Mouse (Mus musculus) cerebellum, postnatal 25 days (tissue): ENCODE measurements around the gene Gzmm.

Experiments
- DNase-seq, 2 experiments: peaks; one replicate each; pipeline ENCODE4 v3.0.0; 2021; ENCODE audit warnings: mixed read lengths in 2 of 2

Gene Gzmm

DNA sequence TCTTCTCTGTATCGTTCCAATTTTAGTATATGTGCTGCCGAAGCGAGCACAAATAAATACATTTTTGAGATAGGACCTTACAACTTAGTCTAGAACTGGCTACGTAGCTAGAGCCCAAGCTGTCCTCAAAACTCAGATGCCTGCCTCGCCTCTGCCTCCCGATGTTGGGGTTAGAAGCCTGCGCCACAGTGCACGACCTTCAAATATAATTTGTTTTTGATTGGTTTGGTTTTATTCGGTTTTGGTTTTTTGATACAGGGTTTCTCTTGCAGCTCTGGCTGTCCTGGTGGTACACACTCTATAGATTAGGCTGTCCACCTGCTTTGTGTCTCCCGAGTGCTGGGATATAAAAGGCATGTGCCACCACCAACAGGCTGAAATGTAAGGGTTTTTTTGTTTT, 14.7 kb downstream of the Gzmm start:
- peak in 1 of 2 experiments; percentile 20 for DNase-seq

DNA sequence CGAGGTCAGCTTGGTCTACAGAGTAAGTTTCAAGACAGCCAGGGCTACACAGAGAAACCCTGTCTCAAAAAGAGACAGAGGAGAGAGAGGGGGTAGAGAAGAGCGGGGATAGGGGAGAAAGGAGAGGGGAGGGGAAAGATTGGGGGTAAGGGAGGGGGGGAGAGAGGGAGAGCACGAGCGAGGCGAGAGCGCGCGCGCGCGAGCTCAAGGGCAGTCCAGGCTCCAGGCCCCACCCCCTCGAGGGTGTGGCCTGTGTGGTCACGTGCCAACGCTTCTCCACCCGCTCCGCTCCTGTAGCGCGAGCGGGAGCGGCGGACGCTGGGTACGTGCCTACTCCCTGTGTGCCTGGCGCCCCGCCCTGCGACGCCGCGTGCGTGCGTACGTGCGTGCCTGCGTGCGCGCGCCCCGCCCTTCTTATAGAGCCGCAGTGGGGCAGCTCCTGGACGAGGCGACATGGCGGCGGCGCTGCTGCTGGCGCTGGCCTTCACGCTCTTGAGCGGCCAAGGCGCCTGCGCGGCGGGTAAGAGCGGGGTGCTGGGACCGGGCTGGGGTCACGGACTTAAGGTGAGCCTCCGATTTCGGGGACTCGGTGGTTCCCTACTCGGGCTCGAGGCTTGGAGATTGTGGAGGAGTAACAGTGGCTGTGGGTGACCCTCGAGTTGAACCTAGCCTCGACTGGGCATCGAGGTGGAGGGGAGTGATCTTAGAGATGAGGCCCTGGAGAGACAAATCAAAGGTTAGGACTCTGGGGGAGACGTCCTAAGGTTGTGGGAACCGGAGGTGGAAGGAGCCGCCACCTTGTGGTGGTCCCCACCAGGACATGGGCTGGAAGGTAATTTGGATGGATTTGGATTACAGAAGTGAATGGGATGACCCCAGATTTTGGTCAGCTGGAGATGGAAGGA, 15.5 kb downstream of the Gzmm start, which contains the start of gene Bsg:
TSS of gene Bsg (plus strand) at position 427 of the 905 bp plus-strand sequence.
- peak; percentile 99 to 100 for DNase-seq

- DNase-seq, result no peak
Measured at GRCm38 (mm10) chr10:79704970-79705360, 16.1 kb downstream of the Gzmm start.

DNA sequence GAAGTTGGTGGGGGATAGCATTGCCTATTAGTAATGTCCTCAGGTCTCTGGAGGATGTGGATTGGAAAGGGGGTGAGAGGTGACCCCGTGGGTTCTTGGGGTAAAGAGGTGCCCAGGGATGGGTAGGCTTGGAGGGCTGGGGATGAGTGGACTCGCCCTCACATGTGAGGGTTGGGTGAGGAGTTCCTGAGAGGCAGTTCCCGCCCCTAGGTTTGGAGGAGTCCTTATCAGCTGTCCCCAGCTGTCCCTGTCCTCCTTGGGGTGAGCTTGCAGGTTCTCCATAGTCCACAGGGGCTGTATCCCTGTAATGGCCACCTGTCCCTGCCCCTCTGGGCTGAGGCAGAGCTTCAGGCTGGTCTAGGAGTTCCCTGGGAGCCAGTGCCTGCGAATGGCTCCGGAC, 17.1 kb downstream of the Gzmm start:
- no peak for DNase-seq

- peak; percentile 64 to 66 for DNase-seq
Measured at GRCm38 (mm10) chr10:79706406-79707094, 17.7 kb downstream of the Gzmm start.

GRCm38 (mm10) chr10:79707162-79707561, 18.3 kb downstream of the Gzmm start:
- DNase-seq, result peak; percentile 75 to 80

- no peak for DNase-seq
Measured at GRCm38 (mm10) chr10:79707759-79708158, 18.9 kb downstream of the Gzmm start.

DNA sequence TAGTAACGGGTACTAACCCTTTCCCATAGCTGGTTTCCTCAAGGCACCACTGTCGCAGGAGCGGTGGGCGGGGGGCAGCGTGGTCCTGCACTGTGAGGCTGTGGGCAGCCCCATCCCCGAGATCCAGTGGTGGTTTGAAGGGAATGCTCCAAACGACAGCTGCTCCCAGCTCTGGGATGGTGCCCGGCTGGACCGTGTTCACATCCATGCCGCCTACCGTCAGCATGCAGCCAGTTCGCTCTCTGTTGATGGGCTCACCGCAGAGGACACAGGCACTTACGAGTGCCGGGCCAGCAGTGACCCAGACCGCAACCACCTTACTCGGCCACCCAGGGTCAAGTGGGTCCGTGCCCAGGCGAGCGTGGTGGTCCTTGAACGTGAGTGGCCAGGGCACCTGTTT, 19.8 kb downstream of the Gzmm start:
- no peak for DNase-seq

- DNase-seq, result no peak
Measured at GRCm38 (mm10) chr10:79709307-79709706, 20.5 kb downstream of the Gzmm start.

DNA sequence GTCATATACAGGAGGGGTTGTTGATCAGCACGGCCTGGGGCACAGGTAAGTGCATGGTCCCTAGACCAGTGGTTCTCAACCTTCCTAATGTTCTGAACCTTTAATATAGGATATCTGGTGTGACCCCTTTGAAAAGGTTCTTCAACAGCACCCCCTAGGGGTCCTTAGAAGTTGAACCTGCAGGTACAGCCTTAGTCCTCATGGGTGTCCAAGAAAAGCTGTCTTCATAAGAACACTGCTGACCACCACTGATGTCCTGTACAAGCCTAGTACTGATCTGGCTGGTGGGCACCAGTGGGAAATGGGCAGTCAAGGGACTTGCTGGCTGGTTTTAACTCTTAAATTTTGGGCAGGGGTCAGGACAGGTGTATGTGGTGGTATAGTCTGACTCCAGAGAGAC, 23.2 kb downstream of the Gzmm start:
- DNase-seq, result no peak

GRCm38 (mm10) chr10:79712499-79713126, 23.8 kb downstream of the Gzmm start:
- peak; percentile 87 to 94 for DNase-seq

- DNase-seq, result no peak
Measured at GRCm38 (mm10) chr10:79713163-79713562, 24.3 kb downstream of the Gzmm start.

DNA sequence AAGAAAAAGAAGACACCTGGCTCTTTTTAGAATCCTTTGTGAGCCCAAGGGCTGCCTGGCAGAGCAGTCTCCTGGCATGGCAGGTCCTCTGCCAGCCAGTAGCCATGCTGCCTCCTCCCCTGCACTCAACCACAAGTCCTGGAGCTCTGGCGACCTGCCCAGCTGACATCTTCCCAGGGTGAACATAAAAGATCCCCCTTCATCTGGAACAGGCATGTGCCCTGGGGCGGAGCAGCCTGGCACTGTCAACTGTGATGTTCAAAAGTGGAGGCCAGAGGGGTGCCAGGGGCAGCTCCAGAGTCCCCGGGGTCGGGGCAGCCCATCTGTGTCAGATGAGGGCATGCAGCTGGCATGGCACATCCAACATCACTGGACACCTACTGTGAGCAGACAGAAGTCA, 26.2 kb downstream of the Gzmm start:
- DNase-seq, result peak in 1 of 2 experiments; percentile 64

GRCm38 (mm10) chr10:79716254-79716987, 27.6 kb downstream of the Gzmm start, which contains the start of gene Hcn2:
Gene Hcn2 (plus strand): TSS chr10:79716634.
- DNase-seq, result peak; percentile 73 to 86

DNA sequence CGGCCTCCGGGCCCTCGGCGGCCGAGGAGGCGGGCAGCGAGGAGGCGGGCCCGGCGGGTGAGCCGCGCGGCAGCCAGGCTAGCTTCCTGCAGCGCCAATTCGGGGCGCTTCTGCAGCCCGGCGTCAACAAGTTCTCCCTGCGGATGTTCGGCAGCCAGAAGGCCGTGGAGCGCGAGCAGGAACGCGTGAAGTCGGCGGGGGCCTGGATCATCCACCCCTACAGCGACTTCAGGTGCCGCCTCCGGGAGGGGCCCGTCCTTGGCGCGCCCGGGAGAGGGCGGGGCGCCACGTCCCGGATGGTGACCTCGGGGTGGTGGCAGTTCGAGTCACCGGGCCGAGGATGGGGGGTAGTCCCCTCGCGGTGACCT, 28.2 kb downstream of the Gzmm start:
- DNase-seq, result peak; percentile 72 to 81

GRCm38 (mm10) chr10:79717640-79718357, 29.0 kb downstream of the Gzmm start:
- DNase-seq, result peak; percentile 52 to 74

- DNase-seq, result no peak
Measured at GRCm38 (mm10) chr10:79721089-79721488, 32.3 kb downstream of the Gzmm start.

DNA sequence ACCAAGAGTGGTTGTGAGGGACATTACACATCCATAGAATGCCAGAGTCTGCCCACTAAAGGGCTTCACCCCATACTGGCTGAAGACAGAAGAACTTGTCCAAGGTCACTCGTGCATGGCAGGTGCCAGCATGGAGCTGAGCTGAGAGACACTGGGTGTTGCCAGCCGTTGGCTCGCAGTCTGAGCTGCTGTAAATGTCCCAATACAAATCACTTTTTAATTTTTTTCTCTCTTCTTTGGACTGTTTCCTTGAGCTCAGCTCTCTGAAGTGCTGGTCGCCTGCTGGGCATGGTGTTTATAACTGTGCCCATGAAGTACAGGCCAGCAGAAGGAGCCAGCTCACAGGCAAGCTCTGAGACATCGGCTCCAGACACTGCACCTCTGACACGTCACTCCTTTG, 34.2 kb downstream of the Gzmm start:
- no peak for DNase-seq

GRCm38 (mm10) chr10:79723692-79724091, 34.9 kb downstream of the Gzmm start:
- DNase-seq, result no peak

DNA sequence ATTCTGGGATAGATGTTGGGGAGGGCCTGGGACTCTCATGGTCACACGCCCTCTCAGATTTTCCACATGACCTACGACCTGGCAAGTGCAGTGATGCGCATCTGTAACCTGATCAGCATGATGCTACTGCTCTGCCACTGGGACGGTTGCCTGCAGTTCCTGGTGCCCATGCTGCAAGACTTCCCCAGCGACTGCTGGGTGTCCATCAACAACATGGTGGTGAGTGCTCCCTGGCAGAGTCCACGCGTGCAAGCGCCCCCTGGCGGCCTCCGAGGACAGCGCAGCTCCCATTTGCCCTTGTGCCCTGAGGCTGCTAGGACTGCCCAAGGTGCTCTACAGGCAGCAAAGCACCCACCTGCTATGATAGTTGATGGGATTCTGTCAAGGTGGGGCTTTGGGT, 37.3 kb downstream of the Gzmm start:
- peak; percentile 62 to 75 for DNase-seq

- DNase-seq, result peak in 1 of 2 experiments; percentile 43
Measured at GRCm38 (mm10) chr10:79728323-79729249, 39.8 kb downstream of the Gzmm start.
